Mouse (Mus musculus) retina, postnatal 1 day (tissue): ENCODE results near the gene Abhd16a.

ENCODE experiments used
- DNase-seq: peaks from one replicate; pipeline ENCODE4 v3.0.0-alpha.2; 2012

Abhd16a gene

DNA sequence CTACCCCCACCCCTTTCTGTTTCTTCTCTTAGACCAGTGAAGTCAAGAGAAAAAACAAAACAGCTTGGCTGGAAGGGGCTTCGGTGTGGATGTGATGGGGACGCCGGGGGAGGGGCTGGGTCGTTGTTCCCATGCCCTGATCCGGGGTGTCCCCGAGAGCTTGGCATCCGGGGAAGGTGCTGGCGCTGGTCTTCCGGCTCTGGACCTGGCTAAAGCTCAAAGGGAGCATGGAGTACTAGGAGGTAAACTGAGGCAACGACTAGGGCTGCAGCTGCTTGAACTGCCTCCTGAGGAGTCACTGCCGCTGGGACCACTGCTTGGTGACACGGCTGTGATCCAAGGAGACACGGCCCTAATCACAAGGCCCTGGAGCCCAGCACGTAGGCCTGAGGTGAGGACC lies 29.0 kb upstream of the Abhd16a start:
- no peak for DNase-seq

DNA sequence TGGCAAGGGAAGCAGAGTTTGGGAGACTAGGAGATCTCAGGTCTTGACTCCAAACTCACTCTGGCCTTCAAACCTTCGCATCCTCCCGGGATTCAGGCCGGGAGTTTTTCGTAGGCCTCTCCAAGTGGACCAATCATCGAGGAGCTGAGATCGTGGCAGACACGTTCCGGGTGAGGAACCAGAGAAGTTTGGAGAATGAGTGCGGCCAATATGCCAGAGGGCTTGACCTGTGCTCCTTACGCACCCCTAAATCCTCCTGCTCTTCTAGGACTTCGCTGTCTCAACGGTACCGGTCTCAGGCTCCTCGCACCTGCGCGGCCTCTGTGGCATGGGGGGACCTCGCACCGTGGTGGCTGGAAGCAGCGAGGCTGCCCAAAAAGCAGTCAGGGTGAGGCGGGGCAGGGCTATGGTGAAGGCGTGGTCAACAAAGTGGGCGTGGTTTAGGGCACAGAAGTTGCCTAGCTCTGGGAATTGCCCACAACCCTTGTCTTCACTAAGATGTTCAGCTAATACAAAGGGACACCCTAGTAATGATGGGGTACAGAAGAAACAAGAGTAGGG lies 28.2 kb upstream of the Abhd16a start:
- DNase-seq = no peak

DNA sequence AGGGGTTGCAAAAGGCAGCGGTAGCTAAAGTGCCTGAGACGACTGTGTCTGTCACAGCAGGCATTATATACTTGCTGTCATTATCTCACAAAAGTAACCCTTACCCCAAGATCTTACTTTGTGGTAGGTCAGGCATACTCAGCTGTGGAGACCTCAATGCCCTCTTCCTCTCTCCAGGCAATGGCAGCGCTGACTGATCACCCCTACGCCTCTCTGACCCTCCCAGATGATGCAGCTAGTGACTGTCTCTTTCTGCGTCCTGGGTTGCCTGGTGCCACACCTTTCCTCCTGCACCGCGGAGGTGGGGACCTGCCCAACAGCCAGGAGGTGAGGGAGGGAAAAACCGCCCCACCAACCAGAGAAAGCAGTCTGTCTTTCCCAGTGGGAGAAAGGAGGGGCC lies 27.8 kb upstream of the Abhd16a start:
- DNase-seq = no peak

DNA sequence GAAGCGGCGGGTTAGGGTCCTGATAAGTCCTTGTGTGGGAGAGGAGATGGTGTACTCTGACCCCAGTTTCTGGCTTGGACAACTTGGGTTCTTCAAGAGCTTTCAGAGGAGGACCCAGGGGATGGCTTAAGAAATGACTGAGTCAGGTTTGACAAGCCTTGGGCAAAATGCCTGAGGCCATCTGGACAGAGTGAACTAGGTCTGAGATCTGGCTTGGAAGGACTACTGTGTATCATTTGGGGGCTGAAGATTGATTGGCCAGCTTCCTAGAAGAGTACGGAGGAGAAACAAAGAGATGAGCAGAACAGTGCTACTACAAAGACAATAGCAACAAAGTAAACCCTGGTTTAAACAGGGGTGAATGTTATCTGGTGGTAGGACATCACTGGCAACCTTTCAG lies 25.6 kb upstream of the Abhd16a start:
- DNase-seq = no peak

DNA sequence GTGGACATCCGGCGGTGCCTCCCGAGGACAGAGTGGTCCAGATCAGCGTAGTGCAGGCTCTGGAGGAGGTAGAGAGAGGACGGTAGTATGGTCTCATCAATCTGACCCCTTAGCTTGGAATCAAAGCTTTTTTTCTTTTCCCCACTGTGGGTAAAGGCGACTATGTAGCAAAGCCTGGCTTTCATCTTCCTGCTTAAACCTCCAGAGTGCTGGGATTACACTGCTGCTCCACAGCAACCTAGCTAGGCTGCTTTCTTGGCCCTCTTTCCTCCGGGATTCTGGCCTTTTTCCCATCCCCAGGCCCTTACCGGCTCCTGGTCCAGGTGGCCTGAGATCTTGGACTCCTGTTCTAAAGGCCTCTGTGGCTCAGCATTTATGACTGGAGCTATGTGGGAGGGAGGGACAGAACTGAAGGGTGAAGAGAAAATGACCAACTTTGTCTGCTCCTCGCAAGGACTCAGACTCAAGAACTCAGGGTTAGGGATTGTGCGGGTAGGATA lies 24.6 kb upstream of the Abhd16a start:
- DNase-seq = no peak

DNA sequence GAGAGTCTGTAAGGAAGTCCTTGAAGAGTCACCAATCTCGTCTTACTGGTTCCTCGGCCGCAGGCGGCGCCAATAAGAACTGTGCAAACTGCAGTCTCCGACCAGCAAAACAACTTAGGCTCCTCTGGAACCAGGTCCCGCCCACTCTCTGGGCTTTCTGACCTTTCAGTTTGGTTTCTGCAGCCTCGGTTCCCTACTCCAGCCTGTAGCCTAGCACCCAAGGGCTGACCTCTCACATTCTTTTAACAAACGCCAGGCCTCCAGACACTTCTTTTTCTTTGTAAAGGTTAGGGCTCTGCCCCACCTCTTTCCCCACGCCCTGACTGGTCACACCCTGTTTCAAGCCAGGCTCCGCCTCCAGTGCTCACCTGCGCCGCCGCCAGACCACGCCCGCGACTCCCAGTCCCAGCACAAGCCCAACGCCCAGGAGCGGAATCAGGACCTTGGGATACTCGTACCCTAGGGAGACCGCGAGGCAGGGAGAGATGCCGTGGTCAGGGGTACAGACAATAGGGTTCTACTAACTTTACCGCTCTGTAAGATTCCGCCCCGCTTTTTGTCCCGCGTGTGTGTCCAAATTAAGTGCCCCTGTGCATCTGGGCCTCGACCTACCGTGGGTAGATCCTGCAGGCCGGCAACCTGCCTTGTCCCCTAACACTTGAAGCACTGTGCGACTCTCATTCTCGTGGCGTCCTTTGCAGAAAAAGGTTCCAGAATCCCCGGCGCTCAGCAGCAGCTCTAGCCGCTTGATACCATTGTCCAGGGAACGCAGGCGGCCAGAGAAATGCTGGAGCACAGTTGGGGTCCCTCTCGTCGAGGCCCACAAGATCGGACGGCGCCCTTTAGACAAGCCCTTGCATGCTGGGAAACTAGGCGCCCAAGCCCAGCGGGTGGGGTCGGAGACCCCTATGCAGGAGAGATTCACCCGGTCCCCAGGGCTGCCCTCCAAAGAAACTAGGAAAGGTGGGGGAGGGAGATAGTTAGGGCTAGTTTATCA lies 23.8 kb upstream of the Abhd16a start, which contains the start of gene Ly6g6c:
Ly6g6c (plus strand) TSS at position 438 of the 997 bp plus-strand sequence.
- DNase-seq = peak; percentile 40

DNA sequence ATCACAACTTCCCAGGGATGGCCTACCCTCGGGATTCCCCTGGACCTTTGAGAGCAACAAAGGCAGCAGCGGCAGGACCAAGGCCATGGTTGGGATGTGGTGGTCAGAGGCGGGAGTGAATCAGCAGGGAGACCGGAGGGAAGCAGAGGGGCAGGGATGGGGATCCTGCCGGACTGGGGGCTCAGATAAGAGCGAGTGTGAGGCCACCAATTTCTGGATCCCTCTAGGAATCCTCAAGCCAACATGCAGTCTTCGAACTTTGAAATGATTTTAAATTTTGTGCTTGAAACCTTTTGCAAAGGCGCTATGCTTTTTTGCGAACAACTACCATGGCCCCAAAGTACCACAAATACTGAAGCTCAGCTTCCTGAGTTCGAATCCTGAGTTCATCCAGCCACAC lies 23.0 kb upstream of the Abhd16a start, which contains the start of gene Mpig6b:
Mpig6b (minus strand) TSS at position 101 of the 400 bp plus-strand sequence.
- no peak for DNase-seq

DNA sequence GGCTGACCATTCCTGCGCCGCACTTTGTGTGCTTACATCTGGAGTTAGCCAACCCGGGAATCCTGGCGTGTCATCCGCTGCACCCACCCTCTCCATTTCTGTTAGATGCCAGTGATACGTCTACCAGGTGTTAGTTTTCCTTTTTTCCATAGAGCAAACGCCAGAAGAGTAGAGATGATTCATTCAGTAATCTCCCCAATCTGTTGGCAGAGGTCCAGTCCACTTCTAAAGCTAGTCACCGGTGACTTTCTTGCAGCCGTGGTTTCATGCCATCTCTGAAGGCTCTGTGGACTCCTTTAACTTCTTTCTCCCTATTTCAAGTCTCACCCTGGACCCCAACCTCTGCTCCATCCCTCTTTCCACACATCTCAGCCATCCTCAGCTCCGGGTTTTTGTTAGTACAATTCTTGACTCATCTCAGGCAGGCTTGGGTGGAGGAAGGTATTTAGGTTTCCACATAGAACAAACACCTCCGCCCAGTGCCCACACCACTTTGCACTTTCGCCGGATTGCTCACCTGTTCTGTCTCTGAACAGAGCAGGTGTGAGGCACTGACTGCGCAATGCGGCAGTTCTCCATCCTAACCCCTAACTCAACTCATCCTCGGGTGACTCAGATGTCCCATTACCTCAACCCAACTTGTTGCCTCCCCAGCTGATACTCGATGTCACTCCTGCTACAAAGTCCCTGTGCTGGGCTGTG lies 20.7 kb upstream of the Abhd16a start:
- DNase-seq = no peak

DNA sequence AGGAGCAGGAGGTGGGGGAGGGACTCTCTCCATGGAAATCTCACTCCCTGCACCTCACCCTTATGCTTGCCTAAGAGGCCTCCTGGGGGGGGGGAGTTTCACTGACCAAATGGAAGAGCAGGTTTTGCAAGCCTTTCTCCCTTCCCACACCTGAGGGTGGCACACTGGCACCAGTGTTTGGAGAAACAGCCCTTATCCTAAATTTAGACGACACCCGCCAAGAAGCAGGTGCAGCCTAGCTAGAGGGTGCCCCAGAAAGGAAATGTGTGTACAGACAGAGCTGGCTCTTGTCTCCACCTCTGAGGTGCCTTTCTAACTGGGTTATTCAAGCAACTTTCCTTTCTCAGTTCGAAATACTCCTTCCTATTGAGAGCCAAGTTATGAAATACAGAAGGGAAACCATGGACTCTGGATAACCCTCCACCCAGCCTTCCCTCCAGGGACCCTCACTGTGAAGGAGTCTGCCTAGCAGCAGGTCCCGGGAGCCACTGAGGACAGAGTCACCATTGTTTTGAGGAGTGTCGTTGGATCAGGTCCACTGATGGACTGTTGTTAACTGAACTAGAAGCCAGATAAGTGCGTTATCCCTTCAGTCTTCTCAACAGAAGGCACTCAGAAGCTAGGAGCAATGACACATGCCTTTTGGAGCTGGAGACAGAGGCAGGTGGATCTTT lies 18.4 kb upstream of the Abhd16a start:
- DNase-seq = no peak

DNA sequence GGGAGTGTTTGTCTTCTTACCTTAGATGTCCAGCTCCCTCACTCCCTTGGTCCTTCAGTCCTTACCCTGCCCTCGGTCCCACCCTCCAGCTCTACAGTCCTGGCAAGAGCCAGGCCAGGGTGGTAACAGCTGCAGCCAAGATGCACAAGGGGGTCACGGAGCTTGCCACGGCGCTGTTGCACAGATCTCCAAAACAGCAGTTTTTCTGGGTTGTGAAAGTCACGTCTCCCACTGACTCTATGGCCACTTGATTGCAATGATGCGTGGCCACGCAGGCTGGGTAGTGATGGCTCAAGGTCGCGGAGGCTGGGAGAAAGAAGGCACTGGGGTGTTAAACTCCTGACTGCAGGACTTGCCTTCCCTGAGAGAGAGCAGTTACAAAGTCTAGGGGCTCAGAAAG lies 17.6 kb upstream of the Abhd16a start:
- DNase-seq = no peak

DNA sequence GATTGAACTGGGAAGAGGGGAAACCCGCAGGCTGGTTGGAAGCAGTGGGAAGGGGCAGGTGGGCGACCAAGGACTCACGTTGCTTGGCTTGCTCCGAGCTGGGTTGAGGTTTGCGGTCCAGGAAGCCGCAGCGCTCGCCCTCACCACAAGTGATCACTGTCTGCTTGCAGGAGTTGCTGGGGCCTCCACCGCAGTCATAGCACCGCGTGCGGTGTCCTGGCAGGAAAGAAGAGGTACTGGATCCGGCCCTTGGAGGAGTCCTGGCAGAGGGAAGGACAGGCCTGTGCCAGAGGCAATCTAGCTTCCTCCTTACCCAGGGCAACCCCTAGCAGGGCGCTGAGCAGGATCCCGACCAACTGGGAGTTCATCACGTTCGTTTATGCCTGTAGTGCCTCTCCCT lies 15.0 kb upstream of the Abhd16a start:
- no peak for DNase-seq

DNA sequence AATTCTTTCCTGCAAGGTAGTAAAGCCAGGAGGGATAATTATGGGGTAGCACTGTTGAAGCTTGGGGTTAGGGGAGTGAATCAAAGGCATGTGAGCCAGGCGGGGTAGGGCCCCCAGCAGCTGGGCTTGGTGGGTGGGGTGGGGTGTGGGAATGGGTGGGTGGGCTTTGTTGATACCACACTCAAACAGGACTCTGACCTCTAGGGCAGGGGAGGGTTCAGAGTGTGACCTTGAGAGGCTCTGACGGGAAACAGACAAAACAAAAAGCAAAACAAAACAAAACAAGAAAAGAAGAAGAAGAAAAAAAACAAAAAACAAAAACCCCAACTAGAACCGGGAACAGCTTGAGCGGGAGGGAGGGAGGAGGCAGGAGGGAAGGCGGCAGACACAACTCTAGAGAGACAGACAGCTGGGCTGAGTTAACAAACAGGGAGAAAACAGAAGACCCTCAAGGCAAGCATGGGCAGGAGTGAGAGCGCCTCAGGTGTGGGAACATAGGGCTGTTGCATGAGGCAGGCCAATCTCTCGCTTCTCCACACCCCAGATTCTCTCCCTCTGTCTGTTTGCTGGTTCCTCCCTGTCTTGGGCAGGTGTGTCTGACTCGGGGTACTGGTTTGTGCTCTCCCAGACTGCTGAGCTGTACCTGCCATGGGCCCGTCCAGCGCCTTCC lies 12.4 kb upstream of the Abhd16a start, which contains the start of gene Ly6g6e:
Ly6g6e (plus strand) TSS at position 396 of the 670 bp plus-strand sequence.
- DNase-seq = no peak

DNA sequence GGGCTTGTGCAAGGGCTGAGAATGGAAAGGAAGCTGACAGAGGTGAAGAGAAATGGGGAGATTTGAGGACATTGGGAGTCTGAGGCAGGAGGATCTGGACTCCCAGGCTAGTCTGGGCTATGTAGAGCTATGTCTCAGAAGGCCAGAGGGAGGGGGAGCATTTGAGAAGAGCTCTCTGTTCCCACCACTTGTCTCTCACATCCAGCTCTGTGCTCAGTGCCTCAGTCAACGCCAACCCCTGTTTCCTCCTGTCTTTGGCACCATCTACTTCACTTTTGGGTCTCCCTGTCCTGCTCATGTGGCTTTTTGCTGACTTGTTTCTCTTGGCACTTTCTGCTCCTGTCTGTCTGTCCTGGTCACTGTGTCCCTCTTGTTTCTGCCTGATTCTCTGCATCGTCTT lies 11.8 kb upstream of the Abhd16a start:
- DNase-seq = no peak

DNA sequence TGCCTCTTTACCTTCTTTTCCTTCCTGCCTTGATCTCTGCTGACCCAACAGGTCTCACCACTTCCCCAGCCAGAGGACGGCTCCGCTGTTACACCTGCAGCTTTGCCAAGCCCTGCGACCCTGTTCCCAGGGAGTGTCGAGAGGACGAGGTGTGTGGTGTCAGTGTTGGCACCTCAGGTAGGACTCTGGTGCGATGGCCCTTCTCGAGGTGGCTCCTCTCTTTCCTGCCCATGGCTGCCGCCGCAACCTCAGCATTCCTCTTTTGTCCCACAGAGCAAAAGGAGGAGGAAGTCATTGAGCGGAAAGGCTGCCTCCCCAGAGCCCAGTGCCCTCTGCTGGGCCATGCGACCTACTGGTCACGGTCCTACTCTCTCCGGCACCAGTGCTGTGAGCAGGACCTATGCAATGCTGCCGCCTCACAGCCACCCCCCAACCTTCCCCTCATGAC lies 11.3 kb upstream of the Abhd16a start, which contains the start of gene Ly6g6d:
Ly6g6d (minus strand) TSS at position 280 of the 448 bp plus-strand sequence.
- DNase-seq = peak; percentile 69

DNA sequence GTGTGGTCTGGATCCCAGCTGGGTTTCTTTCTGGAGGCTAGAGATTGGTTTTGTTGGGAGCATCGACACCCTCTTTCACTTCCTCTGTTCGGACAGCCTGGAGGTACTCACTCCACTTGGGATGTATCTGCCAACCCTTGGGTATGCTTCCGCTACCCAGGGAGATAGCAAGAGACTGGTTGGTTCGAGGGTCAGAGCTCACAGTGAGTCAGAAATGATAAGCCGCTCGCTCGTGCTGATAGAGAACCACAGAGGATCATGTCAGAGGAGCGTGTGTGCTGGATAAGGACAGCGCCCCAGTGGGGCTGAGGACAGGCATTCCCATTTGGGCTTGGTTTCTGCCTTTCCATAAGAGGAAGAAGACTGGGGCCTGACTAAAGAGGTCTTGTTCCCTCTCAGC lies 9.3 kb upstream of the Abhd16a start:
- no peak for DNase-seq

DNA sequence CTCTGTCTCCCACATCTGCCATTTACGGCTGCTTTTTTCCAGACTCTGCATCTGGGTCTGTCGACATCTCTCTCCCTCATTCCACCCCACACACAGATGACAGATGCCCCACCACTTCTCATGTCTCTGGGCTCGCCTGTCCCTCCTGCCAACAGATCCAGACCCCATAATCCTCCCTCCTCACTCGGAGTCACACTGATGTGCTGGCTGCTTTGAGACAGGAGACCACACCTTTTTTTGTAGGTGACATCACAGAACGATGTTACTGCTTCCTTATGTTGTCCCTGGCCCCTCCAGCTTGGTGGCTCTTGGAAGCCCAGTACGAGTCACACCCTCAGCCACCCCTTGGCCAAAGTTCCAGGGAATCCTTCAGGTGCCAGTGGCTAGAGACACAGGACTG lies 8.8 kb upstream of the Abhd16a start:
- no peak for DNase-seq

DNA sequence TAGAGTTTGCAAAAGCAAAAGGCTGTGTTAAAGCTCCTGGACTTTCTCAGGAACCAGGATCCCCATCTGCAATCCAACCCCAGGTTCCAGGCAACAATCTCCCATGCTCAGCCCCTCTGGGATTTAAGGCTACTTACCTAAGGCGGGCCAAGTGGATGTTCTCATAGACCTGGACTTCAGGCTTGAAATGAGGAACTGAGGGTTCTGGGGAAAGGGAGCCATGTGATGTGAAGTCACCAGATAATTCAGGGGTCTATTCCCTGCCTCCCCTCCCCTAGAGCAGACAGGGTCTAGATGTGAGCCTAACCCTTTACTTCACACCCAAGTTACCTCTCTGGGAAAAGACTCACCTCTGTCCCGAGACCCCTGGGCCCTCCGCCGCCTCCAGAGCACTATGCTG lies 8.4 kb upstream of the Abhd16a start:
- no peak for DNase-seq

DNA sequence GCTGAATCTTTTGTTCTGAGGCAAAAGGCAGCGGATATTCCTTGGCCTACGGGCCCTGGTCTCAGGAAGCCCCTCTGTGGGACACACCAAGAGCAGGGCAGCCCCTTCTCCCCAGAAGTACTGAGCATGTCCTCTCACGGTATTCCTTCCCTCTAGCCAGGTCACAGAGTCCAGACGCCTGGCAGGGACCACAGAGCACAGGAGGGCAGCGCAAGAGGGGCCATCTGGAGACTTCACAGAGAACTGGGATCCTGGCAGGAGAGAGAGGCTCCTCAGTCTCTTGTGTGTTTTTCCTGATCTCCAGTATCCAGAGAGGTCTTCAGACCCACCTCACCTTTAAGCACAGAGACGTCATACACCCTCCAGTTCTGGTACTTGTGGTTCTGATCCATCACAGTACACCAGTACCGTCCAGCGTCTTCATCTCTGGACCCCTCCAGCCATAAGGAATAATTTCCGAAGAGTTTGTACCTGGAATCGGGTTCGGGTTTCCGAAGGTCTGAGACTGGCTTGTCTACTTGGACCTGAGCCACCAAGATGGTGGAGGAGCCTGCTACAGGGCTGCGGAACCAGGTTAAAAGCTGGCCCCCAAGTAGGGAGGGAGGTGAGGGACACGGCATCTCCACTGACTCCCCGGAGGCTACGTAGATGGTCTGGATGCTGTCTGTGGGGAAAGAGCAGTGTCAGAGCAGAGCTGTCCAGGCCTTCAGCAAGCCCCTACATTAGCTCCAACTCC lies 6.1 kb upstream of the Abhd16a start:
- no peak for DNase-seq

DNA sequence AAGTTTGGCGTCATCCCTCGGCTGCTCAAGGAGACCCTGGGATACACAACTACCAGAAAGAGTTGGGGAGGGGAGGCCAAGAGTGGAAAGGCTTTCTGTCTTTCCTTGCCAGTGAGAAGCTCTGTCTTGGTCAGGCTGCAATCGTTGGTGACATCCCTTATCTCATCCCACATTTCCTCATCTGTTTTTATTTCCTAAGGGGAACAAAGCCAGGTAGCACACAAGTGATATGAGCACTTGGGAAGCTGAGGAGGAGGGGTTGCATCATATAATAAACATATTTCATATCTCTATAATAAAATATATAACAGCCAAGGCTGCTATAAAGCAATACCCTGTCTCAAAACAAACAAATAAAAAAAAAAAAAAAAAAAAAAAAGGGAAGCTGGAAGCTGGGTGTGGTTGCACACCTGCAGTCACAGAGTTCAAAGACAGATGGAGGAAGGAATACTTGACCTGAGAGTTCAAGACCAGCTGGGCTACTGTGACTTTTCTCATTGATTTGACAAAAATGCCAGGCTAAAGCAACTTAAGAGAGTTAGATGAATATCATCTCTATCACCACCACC lies 5.0 kb upstream of the Abhd16a start:
- no peak for DNase-seq

DNA sequence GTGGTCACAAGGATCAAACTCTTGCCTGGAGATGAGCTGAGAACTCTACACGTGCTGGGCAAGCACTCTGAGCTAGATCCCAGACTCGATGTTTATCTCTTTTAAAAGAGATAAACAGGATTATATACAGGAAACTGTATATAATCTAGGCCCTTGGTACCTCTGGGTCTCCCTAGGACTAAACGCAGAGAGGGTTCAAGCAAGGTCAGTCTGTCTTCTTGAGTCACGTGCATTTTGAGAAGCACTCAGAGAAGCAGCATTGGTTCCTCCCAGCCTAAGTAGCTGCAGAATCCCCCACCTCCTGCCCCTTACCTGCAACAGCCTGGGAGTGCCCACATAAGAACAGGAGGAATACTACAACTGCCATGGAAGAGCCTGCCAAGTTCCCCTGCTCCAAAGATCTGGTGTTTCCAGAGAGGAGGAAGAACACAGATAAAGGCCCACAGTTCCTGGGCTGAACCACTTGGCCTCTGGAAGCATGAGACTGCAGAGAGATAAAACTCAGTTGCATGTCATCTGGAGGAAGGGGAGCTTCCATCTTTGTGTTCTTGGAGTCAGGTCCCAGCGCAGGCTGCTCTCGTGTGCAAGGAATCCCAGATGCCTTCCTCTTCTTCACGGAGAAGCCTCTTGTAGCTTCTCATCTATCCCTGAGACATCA lies 3.7 kb upstream of the Abhd16a start, which contains the start of gene Ly6g6f:
Ly6g6f (minus strand) TSS at position 403 of the 658 bp plus-strand sequence.
- no peak for DNase-seq
